9 mouse cellular contexts compared by ENCODE assay signal in the genomic region with DNA sequence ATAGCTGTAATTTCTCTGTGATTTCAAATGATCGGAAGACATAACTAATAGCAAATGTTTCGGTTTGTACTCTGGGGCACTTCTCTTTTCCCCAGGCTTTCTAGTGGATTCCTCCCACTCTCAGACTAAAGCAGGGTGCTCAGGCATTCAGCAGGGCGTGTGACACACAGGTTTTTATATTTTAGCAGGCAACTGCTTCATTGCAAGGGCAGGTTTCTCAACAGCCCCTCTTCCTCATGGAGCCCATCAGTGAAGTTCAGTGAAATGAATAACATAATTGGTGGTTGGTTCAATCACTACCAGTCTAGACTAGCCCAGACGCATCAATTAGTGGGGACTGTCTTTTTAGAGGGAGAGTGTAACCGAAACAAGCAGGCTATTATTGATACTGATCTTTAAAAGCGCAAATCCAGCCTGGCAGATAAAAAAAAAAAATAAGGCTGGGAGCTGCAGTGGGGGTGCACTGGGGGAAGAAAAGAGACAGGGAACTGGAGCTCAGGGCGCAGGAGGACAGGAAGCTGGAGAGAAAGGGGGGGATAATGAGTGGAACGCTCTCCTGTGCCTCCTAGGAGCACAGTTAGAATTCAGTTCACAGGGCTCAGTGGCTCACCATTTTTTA.
DNase-seq lines count a peak whose midpoint lies in the region; ATAC-seq and TF ChIP-seq lines count a peak whose summit lies in the region.
"Had no signal": no experiment of that assay in that cellular context is flagged by ENCODE, and none has a peak within 500 bp of the region (broad histone marks: within the 10 kb centered on the region; RNA-seq: fewer than 3 reads in every experiment).

No protein-coding gene starts in this region.

- no peaks in the 10 kb centered on the region for H3K9me3 ChIP-seq in hindbrain, postnatal 0 days (ENCODE audit: low read length)
- no peaks in the 10 kb centered on the region for H3K9me3 ChIP-seq in neural tube, embryonic 13.5 days
- H3K9me3 ChIP-seq: megakaryocyte, embryonic 14.5 days had no signal

- H3K36me3 ChIP-seq in hindbrain, postnatal 0 days (ENCODE audit: insufficient read depth, low read length), result no peaks in the 10 kb centered on the region
- H3K36me3 ChIP-seq in neural tube, embryonic 13.5 days, result peaks cover 24% of the 10 kb centered on the region

- no peaks in the 10 kb centered on the region for H3K27me3 ChIP-seq in hindbrain, postnatal 0 days (ENCODE audit: insufficient read depth, low read length)
- H3K27me3 ChIP-seq in neural tube, embryonic 13.5 days, result no peaks in the 10 kb centered on the region

- peak overlapping the region; percentile 56 for H3K4me2 ChIP-seq in hindbrain, postnatal 0 days (ENCODE audit: low read depth, low read length)
- H3K4me2 ChIP-seq in neural tube, embryonic 13.5 days, result peak overlapping the region; percentile 83

- peak; percentile 35 for DNase-seq in adrenal gland, postnatal 14 days
- DNase-seq in adrenal gland, adult 18-20 months (ENCODE audit: low spot score in 2 of 2), result no peak
- peak; percentile 48 for DNase-seq in right cerebral cortex, adult 18-20 months
- no peak for DNase-seq in right cerebral cortex, postnatal 25 days
- DNase-seq in hindbrain, postnatal 0 days (ENCODE audit: low spot score), result peak; percentile 71
- no peak for DNase-seq in cerebellum, adult 11-12 months
- DNase-seq in left cerebral cortex, postnatal 25 days (ENCODE audit: low spot score in 2 of 2), result no peak

- H3K9ac ChIP-seq in hindbrain, postnatal 0 days (replicated peaks; ENCODE audit: low read length), result peak overlapping the region; percentile 95
- H3K9ac ChIP-seq in neural tube, embryonic 13.5 days, result peak overlapping the region; percentile 100

- peak overlapping the region; percentile 96 for H3K27ac ChIP-seq in hindbrain, postnatal 0 days
- H3K27ac ChIP-seq in neural tube, embryonic 13.5 days (replicated peaks), result peak overlapping the region; percentile 100

- H3K4me1 ChIP-seq in hindbrain, postnatal 0 days (ENCODE audit: insufficient read depth, low read length), result peaks cover 10% of the 10 kb centered on the region; the same call in 1 of the 2 replicates
- peaks cover 41% of the 10 kb centered on the region for H3K4me1 ChIP-seq in neural tube, embryonic 13.5 days (replicated peaks)
- H3K4me1 ChIP-seq: megakaryocyte, embryonic 14.5 days had no signal

- no peak for ATAC-seq in hindbrain, postnatal 0 days
- ATAC-seq in neural tube, embryonic 13.5 days (ENCODE audit: low read depth), result no peak

- H3K4me3 ChIP-seq in hindbrain, postnatal 0 days (ENCODE audit: low read length), result peak overlapping the region; percentile 80
- H3K4me3 ChIP-seq in neural tube, embryonic 13.5 days, result peak overlapping the region; percentile 90
- H3K4me3 ChIP-seq: megakaryocyte, embryonic 14.5 days had no signal

- 4% methylated on average over 8 of the region's 8 CpGs for WGBS in hindbrain, postnatal 0 days
- WGBS in neural tube, embryonic 13.5 days, result 17% methylated on average over 8 of the region's 8 CpGs

- TF ChIP-seq CTCF in hindbrain, postnatal 0 days (IDR thresholded peaks at IDR 0.05; ENCODE audit: low read depth), result no peak

- intact Hi-C loops in left cerebral cortex, postnatal 25 days (cut with DNase I), result loop anchor here (5.0 kb wide), 2 partner anchors 103 to 357 kb away; no protein-coding TSS in a partner anchor

Comparison
In these comparisons a context has a peak if more than half of its experiments do, and no peak if none do; other contexts are left out.
1. DNase-seq: peak in adrenal gland, postnatal 14 days (single experiment), right cerebral cortex, adult 18-20 months (single experiment) and hindbrain, postnatal 0 days (single experiment); none in adrenal gland, adult 18-20 months (0 of 2), right cerebral cortex, postnatal 25 days (single experiment), cerebellum, adult 11-12 months (single experiment) and left cerebral cortex, postnatal 25 days (0 of 2).